Mouse (Mus musculus) naive thymus-derived CD4-positive, alpha-beta T cell, adult 2 months (primary cell): ENCODE measurements around the gene Wnt2b.
A peak's percentile ranks its signal among the peaks of the same experiment; 100 is the strongest.

Source experiments
- DNase-seq: peaks from one replicate; pipeline ENCODE4 v3.0.0-alpha.2; 2011; ENCODE audit warnings: low read depth

The Wnt2b gene

GRCm38 (mm10) chr3:104961066-104962059, at the start of gene Wnt2b:
Gene Wnt2b (minus strand): TSS chr3:104961921.
- peak; percentile 25 for DNase-seq

DNA sequence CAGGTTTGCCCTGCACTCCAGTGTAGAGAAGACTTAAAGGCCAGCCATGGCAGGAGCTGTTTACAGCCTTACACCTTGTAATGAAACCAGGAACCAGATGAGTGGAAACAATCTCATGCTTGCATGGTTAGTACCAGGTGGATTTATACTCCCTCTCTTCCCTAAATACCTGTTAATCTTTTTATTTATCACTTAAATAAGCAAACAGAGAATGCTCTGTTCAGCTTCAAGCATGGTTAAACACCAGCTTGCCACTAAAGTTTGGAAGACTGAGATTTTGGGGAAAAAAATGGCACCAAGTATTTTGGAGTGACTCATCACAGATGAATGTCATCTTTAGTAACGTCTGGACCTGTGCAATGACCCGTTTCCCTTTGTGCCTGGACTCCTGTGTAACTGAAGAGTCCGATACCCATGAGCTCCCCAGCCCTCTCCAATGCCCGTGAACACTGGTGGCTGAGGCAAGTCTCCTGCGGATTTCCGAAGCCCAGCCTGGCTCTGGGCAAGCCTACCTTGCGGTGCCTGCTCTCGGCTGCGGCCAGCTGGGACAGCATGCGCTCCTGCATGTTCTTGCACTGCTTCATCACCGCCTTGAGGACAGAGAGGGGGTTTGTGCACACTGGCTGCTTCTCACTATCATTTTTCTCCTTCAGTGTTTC, 49.1 kb upstream of the Wnt2b start:
- DNase-seq, result no peak

DNA sequence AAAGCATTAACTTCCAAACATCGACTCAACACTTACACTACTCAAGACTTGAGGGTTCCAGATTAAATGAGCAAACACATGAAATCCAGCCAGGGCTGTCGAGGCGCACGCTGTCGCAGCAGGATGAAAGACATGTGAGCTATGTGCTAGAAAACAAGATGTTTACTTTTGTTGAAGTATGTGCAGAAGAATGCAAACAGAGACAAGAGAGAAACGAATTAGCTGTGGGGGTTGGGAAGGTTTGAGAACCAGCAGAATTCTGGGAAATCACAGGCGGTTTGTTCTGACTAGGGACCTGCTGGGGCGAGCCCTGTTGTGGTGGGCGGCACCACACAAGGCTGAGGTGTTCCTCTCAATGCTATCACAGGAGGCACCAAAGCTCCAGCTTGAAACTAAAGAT, 46.3 kb upstream of the Wnt2b start:
- no peak for DNase-seq

DNA sequence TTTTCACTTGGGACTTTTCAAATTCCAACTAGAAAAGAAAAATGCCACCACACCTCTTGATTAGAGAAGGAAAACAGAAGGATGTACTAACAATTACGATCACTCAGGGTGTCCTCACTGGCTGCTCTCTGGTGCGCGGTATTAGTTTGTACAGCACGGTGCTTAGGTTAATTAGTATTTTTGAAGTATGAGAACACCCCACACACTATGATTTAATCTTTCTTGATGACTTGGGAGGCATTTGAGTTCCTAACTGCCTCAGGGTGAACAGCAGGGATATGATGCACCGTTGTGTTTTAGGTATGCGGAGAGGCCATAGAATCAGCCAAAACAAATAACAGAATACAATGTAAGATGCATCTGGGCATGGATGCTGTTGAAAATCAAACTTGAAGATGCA, 44.4 kb upstream of the Wnt2b start:
- DNase-seq, result no peak

- DNase-seq, result no peak
Measured at GRCm38 (mm10) chr3:105005561-105006065, 43.9 kb upstream of the Wnt2b start.

DNA sequence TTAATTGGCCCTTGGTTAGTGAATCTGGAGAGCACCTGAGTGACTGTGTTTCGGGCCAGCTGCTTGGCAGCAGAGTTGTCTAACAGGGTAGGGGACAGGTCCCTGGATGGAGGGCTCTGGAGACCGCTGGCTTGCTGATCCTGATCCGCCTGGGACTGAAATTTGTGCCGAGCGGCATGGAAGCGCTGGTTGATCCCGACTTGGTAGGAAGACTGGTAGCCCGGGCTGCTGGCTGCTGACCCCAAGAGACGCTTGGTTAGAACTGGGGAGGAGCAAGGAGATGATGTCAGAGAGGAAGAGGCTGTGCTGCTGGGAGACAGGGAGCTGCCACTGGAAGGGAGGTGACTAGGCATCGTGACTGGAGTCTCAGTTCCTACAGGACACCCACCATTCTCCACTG, 43.3 kb upstream of the Wnt2b start:
- DNase-seq, result no peak

DNA sequence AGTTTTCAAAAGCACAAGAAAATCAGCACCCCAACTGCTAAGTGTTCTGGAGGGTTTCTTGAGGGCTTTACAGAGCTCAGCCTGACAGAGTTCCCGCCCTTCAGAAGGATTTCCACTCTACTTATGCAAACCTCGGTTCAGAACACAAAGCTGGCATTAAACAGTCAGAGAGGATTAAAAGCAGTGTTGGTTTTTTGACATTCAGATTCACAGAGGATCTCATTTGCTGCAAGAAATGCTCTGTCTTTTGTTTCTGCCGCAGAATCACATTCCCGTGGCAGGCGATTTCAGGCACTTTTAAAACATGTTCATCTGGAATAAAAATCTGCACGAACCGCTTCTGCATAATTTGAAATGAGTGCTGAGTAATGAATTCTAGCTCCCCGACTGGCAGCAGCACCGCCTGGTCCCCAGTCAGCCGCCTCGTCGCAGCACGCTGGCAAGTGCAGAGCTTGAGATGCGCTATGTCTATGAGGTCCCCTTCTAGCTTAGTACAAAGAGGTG, 42.3 kb upstream of the Wnt2b start:
- no peak for DNase-seq

GRCm38 (mm10) chr3:105001374-105001773, 39.7 kb upstream of the Wnt2b start:
- no peak for DNase-seq

DNA sequence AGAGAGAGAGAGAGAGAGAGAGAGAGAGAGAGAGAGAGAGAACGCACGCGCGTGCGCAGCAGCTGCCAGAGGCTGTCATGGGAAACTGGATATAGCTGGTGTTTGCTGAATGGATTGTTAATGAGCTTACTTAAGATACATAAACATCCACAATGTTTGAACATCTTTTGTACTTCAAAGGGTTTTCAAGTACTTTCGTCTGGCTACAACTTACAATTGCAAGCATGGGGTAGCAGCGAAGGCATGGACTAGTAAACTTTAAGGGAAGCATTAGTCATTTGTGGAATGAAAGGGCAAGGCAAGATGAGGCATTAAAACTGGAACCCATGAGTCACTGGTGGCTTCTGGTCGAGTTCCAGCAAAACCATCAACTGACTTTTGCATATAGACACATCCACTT, 38.8 kb upstream of the Wnt2b start:
- no peak for DNase-seq

- DNase-seq, result no peak
Measured at GRCm38 (mm10) chr3:104997563-104997962, 35.8 kb upstream of the Wnt2b start.

DNA sequence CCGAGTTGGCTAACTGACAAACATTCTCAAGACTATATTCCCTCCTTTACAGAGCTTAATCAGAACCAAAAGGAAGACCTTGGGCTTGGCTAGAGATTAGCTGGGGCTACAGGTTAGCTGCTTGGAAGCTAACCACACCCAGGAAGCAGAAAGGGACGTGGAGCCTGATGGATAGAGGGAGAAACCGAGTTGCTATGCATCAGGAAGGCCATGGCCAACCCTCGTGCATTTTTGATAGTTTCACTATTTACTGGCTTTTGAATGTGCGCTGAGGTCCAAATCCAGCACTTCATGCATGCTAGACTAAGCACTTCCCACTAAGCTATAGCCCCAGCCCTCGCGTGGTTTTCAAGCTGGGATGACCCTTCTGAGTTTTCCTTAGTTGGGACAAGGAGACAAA, 34.0 kb upstream of the Wnt2b start:
- DNase-seq, result no peak

DNA sequence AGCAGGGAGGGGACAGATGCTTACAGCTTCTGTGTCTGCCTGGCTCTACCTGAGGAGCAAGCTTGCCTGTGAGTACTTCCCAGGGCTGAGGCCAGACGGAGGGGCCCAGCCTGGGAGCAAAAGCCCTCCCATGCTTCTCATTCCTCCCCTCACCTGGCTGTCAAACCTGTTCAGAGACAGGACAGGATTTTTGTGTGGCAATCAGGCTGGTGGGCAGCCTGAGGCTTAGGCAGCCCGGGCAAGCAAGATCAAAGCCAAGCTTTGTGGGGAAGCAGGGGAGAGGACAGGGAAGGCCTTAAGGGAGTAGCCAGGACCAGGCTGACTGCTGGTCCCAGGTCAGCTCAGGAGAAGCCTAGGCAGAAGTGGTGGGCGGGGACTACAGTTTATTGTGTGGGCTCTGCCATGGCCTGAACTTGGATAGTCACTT, 32.7 kb upstream of the Wnt2b start:
- DNase-seq, result no peak

- no peak for DNase-seq
Measured at GRCm38 (mm10) chr3:104993800-104994199, 32.1 kb upstream of the Wnt2b start.

- DNase-seq, result peak; percentile 84
Measured at GRCm38 (mm10) chr3:104992709-104993388, 31.1 kb upstream of the Wnt2b start.

GRCm38 (mm10) chr3:104991703-104992102, 30.0 kb upstream of the Wnt2b start:
- no peak for DNase-seq

DNA sequence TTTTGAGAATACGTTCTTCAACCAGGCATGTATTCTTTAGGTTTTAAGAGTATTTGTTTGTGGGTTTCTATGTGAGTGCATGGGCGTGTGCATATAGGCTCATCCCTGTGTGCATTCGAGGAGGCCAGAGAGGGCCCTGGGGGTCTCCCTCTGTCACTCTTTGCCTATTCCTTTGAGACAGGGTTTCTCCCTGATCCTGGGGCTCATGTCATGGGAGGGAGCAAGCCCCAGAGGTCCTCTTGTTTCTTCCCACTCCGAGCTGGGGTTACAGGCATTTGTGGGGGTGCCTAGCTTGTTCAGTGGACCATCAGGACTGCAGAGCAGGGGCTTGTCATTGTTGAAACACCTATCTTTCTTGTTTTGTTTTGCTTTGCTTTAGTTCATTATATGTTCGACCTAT, 26.2 kb upstream of the Wnt2b start:
- no peak for DNase-seq

- DNase-seq, result no peak
Measured at GRCm38 (mm10) chr3:104979735-104980134, 18.0 kb upstream of the Wnt2b start.

GRCm38 (mm10) chr3:104967548-104968300, 6.0 kb upstream of the Wnt2b start:
- DNase-seq, result peak; percentile 72

- DNase-seq, result no peak
Measured at GRCm38 (mm10) chr3:104965991-104966554, 4.4 kb upstream of the Wnt2b start.

DNA sequence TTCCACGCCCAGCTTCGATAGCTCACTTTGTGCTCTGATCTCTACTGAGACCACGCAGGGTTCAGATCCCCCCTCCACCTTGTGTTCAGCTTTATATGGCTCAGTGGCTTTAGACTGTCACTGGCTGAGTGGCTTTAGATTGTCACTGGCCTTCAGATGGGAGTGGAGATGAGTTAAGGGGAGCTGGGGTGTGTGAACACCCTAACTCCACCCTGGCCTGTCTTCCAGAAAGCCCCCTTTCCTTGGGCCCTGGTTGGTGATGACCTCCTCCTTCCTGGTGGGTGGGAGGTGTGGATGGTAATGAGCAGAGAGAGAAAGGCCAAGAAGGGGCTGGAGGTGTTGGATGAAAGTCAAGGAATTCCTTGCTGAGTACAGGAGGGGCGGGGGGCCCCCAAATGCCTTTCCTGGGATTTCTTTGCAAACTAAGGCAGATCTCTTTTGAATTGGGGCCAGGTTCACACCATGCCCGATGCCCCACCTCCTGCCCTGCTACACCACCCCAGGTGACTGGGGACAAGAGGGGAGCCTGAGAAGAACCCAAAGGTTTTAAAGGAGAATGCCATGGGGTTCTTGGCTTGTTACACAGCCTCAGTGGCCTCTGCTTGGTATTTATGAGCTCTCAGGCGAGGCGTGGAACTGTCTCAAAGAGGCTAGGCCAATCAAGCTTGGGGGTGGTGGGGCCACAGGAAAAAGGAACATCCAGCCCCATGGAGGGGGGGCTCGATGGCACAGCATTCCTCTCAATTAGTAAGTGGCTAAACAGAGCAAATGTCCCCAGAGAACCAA, 3.5 kb upstream of the Wnt2b start:
- no peak for DNase-seq
